ENCODE assay signal across 25 mouse cellular contexts in genomic region chr6:83023008-83023407, GRCm38 (mm10). TPM values are rescaled to one million over a fixed set of nuclear protein-coding genes. Genes with fewer than 3 reads are reported as not detected.
DNase-seq lines count a peak whose midpoint lies in the region; ATAC-seq and TF ChIP-seq lines count a peak whose summit lies in the region.
"Had no signal": no experiment of that assay in that cellular context is flagged by ENCODE, and none has a peak within 500 bp of the region (broad histone marks: within the 10 kb centered on the region; RNA-seq: fewer than 3 reads in every experiment).

No protein-coding gene starts in this region.

- no peak for TF ChIP-seq CTCF in MEL (IDR thresholded peaks at IDR 0.05 in 2 of 3, conservative IDR thresholded peaks at IDR 0.05 in 1 of 3; ENCODE audit: control insufficient read depth in 1 of 3, insufficient read depth in 1 of 3, low read depth in 2 of 3, low read length in 3 of 3, poor library complexity in 1 of 3, severe bottlenecking in 1 of 3)

- peak; percentile 26 to 35; a peak in 1 of 4 replicates for TF ChIP-seq EP300 in MEL (IDR thresholded peaks at IDR 0.05; ENCODE audit: low read depth in 1 of 2, low read length in 2 of 2)

- ATAC-seq in erythroblast, adult 5-6 weeks (replicated peaks; ENCODE audit: low FRiP score, poor library complexity, severe bottlenecking): peak; percentile 60
- peak; percentile 73 for ATAC-seq in liver, embryonic 11.5 days (replicated peaks; ENCODE audit: low FRiP score)
- ATAC-seq in liver, embryonic 15.5 days (ENCODE audit: insufficient read depth): peak; percentile 85
- no peak for ATAC-seq in forebrain, embryonic 13.5 days
- ATAC-seq: CD4-positive, CD25-positive, alpha-beta regulatory T cell, adult 4 months; forebrain, embryonic 15.5 days; inflammation-experienced regulatory T-cells, adult 6 months had no signal

- H3K27me3 ChIP-seq in MEL (ENCODE audit: control insufficient read depth in 1 of 2, insufficient read depth in 2 of 2, low read length in 2 of 2): no peaks in the 10 kb centered on the region
- 0 out of 2 replicates have a peak, but pooled peaks cover under 1% of the 10 kb centered on the region for H3K27me3 ChIP-seq in liver, embryonic 11.5 days (replicated peaks; ENCODE audit: control insufficient read depth, insufficient read depth, low read length)
- H3K27me3 ChIP-seq in liver, embryonic 15.5 days: no peaks in the 10 kb centered on the region
- H3K27me3 ChIP-seq in forebrain, embryonic 13.5 days: no peaks in the 10 kb centered on the region
- H3K27me3 ChIP-seq: embryonic facial prominence, embryonic 15.5 days; forebrain, embryonic 15.5 days; hindbrain, embryonic 15.5 days had no signal

- no peak overlapping the region for H3K9ac ChIP-seq in MEL (ENCODE audit: control insufficient read depth, low read depth, low read length, poor library complexity, severe bottlenecking)
- H3K9ac ChIP-seq in liver, embryonic 11.5 days (ENCODE audit: low read depth, low read length): no peak overlapping the region
- H3K9ac ChIP-seq in liver, embryonic 15.5 days: no peak overlapping the region
- H3K9ac ChIP-seq in forebrain, embryonic 13.5 days: no peak overlapping the region
- H3K9ac ChIP-seq: embryonic facial prominence, embryonic 15.5 days; forebrain, embryonic 15.5 days; heart, embryonic 15.5 days; hindbrain, embryonic 15.5 days had no signal

- TF ChIP-seq POLR2A in MEL (IDR thresholded peaks at IDR 0.05; ENCODE audit: control insufficient read depth in 1 of 2, insufficient read depth in 1 of 2, low read depth in 1 of 2, low read length in 2 of 2, poor library complexity in 1 of 2): no peak

- H3K4me1 ChIP-seq in MEL (ENCODE audit: control insufficient read depth in 1 of 2, insufficient read depth in 2 of 2, low read length in 2 of 2): peaks cover 17 to 27% of the 10 kb centered on the region in 2 experiments
- peaks cover 35% of the 10 kb centered on the region for H3K4me1 ChIP-seq in liver, embryonic 11.5 days (replicated peaks; ENCODE audit: control insufficient read depth, insufficient read depth, low read length)
- H3K4me1 ChIP-seq in liver, embryonic 15.5 days (replicated peaks): peaks cover 83% of the 10 kb centered on the region
- H3K4me1 ChIP-seq in forebrain, embryonic 13.5 days: no peaks in the 10 kb centered on the region
- H3K4me1 ChIP-seq: forebrain, embryonic 15.5 days; hindbrain, embryonic 15.5 days had no signal

- TF ChIP-seq RAD21 in MEL (IDR thresholded peaks at IDR 0.05; ENCODE audit: low read depth, low read length): no peak

- no peak overlapping the region for H3K27ac ChIP-seq in MEL (ENCODE audit: control insufficient read depth, low read depth, low read length)
- no peak overlapping the region for H3K27ac ChIP-seq in liver, embryonic 11.5 days (ENCODE audit: low read depth, low read length)
- peak overlapping the region; percentile 77 for H3K27ac ChIP-seq in liver, embryonic 15.5 days (replicated peaks)
- no peak overlapping the region for H3K27ac ChIP-seq in forebrain, embryonic 13.5 days
- H3K27ac ChIP-seq: embryonic facial prominence, embryonic 15.5 days; forebrain, embryonic 10.5 days; forebrain, embryonic 15.5 days; heart, adult 2 months; heart, embryonic 15.5 days; hindbrain, embryonic 10.5 days; hindbrain, embryonic 15.5 days had no signal

- H3K79me2 ChIP-seq in MEL (ENCODE audit: control insufficient read depth, insufficient read depth, low read length, poor library complexity): no peaks in the 10 kb centered on the region

- DNase-seq in MEL (ENCODE audit: low read depth, low spot score): no peak
- no peak for DNase-seq in liver, embryonic 11.5 days (ENCODE audit: low spot score)
- DNase-seq in adrenal gland, adult (ENCODE audit: inconsistent age in 2 of 2, low spot score in 1 of 2): no peak
- DNase-seq in thymus, adult 18-20 months: no peak
- DNase-seq in frontal cortex, postnatal 10 days (ENCODE audit: low spot score in 2 of 2): no peak
- DNase-seq: adrenal gland, postnatal 14 days; cerebellum, adult 18-20 months; cerebellum, adult 9-11 months; gastrocnemius, postnatal 10 days; heart, adult 2 months; heart, postnatal 14 days; kidney, adult 11 months had no signal

- peaks cover 0 to 32% of the 10 kb centered on the region in 2 experiments; a peak in 2 of 4 replicates for H3K36me3 ChIP-seq in MEL (ENCODE audit: control insufficient read depth in 1 of 2, insufficient read depth in 2 of 2, low read length in 2 of 2)
- no peaks in the 10 kb centered on the region for H3K36me3 ChIP-seq in liver, embryonic 11.5 days (ENCODE audit: control insufficient read depth, insufficient read depth, low read length)
- no peaks in the 10 kb centered on the region for H3K36me3 ChIP-seq in liver, embryonic 15.5 days (replicated peaks)
- no peaks in the 10 kb centered on the region for H3K36me3 ChIP-seq in forebrain, embryonic 13.5 days (ENCODE audit: poor library complexity, severe bottlenecking)
- H3K36me3 ChIP-seq: embryonic facial prominence, embryonic 15.5 days; forebrain, embryonic 10.5 days; forebrain, embryonic 15.5 days; heart, embryonic 15.5 days; hindbrain, embryonic 10.5 days; hindbrain, embryonic 15.5 days had no signal

- H3K4me2 ChIP-seq in liver, embryonic 11.5 days: no peak overlapping the region
- H3K4me2 ChIP-seq in liver, embryonic 15.5 days: peak overlapping the region; percentile 31
- no peak overlapping the region for H3K4me2 ChIP-seq in forebrain, embryonic 13.5 days
- H3K4me2 ChIP-seq: embryonic facial prominence, embryonic 15.5 days; forebrain, embryonic 15.5 days; heart, embryonic 11.5 days; heart, embryonic 15.5 days; hindbrain, embryonic 15.5 days had no signal

- WGBS in liver, embryonic 11.5 days: 73% methylated on average over 9 of the region's 9 CpGs
- WGBS in liver, embryonic 15.5 days (ENCODE audit: insufficient replicate concordance): 52% methylated on average over 9 of the region's 9 CpGs
- 85% methylated on average over 9 of the region's 9 CpGs for WGBS in forebrain, embryonic 13.5 days

- no peak overlapping the region for H3K4me3 ChIP-seq in MEL (ENCODE audit: control insufficient read depth in 1 of 2, insufficient read depth in 1 of 2, low read depth in 2 of 2, low read length in 2 of 2)
- no peak overlapping the region for H3K4me3 ChIP-seq in liver, embryonic 11.5 days (ENCODE audit: low read depth, low read length)
- H3K4me3 ChIP-seq in liver, embryonic 15.5 days (replicated peaks): no peak overlapping the region
- no peak overlapping the region for H3K4me3 ChIP-seq in forebrain, embryonic 13.5 days
- H3K4me3 ChIP-seq: embryonic facial prominence, embryonic 15.5 days; forebrain, embryonic 10.5 days; forebrain, embryonic 15.5 days; heart, adult 2 months; heart, embryonic 15.5 days; hindbrain, embryonic 10.5 days; hindbrain, embryonic 15.5 days had no signal

- no peaks in the 10 kb centered on the region for H3K9me3 ChIP-seq in MEL (replicated peaks; ENCODE audit: insufficient read depth, low read length)
- H3K9me3 ChIP-seq in liver, embryonic 11.5 days (ENCODE audit: control insufficient read depth, low read length): no peaks in the 10 kb centered on the region
- H3K9me3 ChIP-seq in liver, embryonic 15.5 days (replicated peaks): no peaks in the 10 kb centered on the region
- H3K9me3 ChIP-seq in forebrain, embryonic 13.5 days (replicated peaks): no peaks in the 10 kb centered on the region
- H3K9me3 ChIP-seq: embryonic facial prominence, embryonic 15.5 days; forebrain, embryonic 10.5 days; forebrain, embryonic 15.5 days; G1E; heart, embryonic 15.5 days; hindbrain, embryonic 10.5 days; hindbrain, embryonic 15.5 days had no signal

RNA-seq across cellular contexts. Expression of gene Dok1, which starts 10.3 kb away (rescaled TPM):
- 17.9 and 18.7 TPM in 2 replicates for total RNA-seq in MEL (2012; rRNA removed)
- 10 to 100 TPM in 1 of 2 experiments, not detected in 1; 22.3 TPM for polyA plus RNA-seq in MEL (2012; ENCODE audit: insufficient read depth in 1 of 2, insufficient read length in 2 of 2, low read depth in 1 of 2, low replicate concordance in 2 of 2, missing spikeins in 1 of 2)
- total RNA-seq in erythroblast, adult 5-6 weeks (2015; ENCODE audit: low replicate concordance): 11.3 and 19.4 TPM in 2 replicates
- total RNA-seq in erythroblast, adult 5-6 weeks (2017; ENCODE audit: low replicate concordance): 23.9 and 24.7 TPM in 2 replicates
- 12.6 and 17.2 TPM in 2 replicates for polyA plus RNA-seq in liver, embryonic 11.5 days (2014; fragmentation: Nextera tagmentation; extraction: Ambion mirVana)
- 19.9 and 21.1 TPM in 2 replicates for polyA plus RNA-seq in liver, embryonic 15.5 days (2015; fragmentation: Nextera tagmentation; extraction: Ambion mirVana)
- 2.8 and 3.8 TPM in 2 replicates for polyA plus RNA-seq in forebrain, embryonic 13.5 days (2015; fragmentation: Nextera tagmentation; extraction: Ambion mirVana)

RNA-seq across cellular contexts. Expression of gene Loxl3, which starts 11.0 kb away (rescaled TPM):
- total RNA-seq in MEL (2012; rRNA removed): 0.77 and 0.78 TPM in 2 replicates
- polyA plus RNA-seq in MEL (2012; ENCODE audit: insufficient read depth in 1 of 2, insufficient read length in 2 of 2, low read depth in 1 of 2, low replicate concordance in 2 of 2, missing spikeins in 1 of 2): 1 to 10 TPM in 1 of 2 experiments, not detected in 1; 1.0 TPM
- total RNA-seq in erythroblast, adult 5-6 weeks (2015; ENCODE audit: low replicate concordance): 1.5 and 2.9 TPM in 2 replicates
- total RNA-seq in erythroblast, adult 5-6 weeks (2017; ENCODE audit: low replicate concordance): 3.2 and 3.6 TPM in 2 replicates
- 5.0 and 6.2 TPM in 2 replicates for polyA plus RNA-seq in liver, embryonic 11.5 days (2014; fragmentation: Nextera tagmentation; extraction: Ambion mirVana)
- 1.7 and 2.1 TPM in 2 replicates for polyA plus RNA-seq in liver, embryonic 15.5 days (2015; fragmentation: Nextera tagmentation; extraction: Ambion mirVana)
- 5.4 and 6.2 TPM in 2 replicates for polyA plus RNA-seq in forebrain, embryonic 13.5 days (2015; fragmentation: Nextera tagmentation; extraction: Ambion mirVana)
- polyA plus RNA-seq: inflammation-experienced regulatory T-cells, adult 6 months had no signal

RNA-seq across cellular contexts. Expression of gene Aup1, which starts 31.3 kb away (rescaled TPM):
- 206 and 259 TPM in 2 replicates for total RNA-seq in MEL (2012; rRNA removed)
- polyA plus RNA-seq in MEL (2012; ENCODE audit: insufficient read depth in 1 of 2, insufficient read length in 2 of 2, low read depth in 1 of 2, low replicate concordance in 2 of 2, missing spikeins in 1 of 2): 100 to 1,000 TPM in 1 of 2 experiments, not detected in 1; 500 TPM
- 197 and 242 TPM in 2 replicates for total RNA-seq in erythroblast, adult 5-6 weeks (2015; ENCODE audit: low replicate concordance)
- total RNA-seq in erythroblast, adult 5-6 weeks (2017; ENCODE audit: low replicate concordance): 212 and 218 TPM in 2 replicates
- 220 and 230 TPM in 2 replicates for polyA plus RNA-seq in liver, embryonic 11.5 days (2014; fragmentation: Nextera tagmentation; extraction: Ambion mirVana)
- polyA plus RNA-seq in liver, embryonic 15.5 days (2015; fragmentation: Nextera tagmentation; extraction: Ambion mirVana): 189 and 201 TPM in 2 replicates
- polyA plus RNA-seq in forebrain, embryonic 13.5 days (2015; fragmentation: Nextera tagmentation; extraction: Ambion mirVana): 144 and 154 TPM in 2 replicates

RNA-seq across cellular contexts. Expression of gene Htra2, which starts 32.1 kb away (rescaled TPM):
- 95.1 and 107 TPM in 2 replicates for total RNA-seq in MEL (2012; rRNA removed)
- 100 to 1,000 TPM in 1 of 2 experiments, not detected in 1; 133 TPM for polyA plus RNA-seq in MEL (2012; ENCODE audit: insufficient read depth in 1 of 2, insufficient read length in 2 of 2, low read depth in 1 of 2, low replicate concordance in 2 of 2, missing spikeins in 1 of 2)
- total RNA-seq in erythroblast, adult 5-6 weeks (2015; ENCODE audit: low replicate concordance): 69.4 and 97.8 TPM in 2 replicates
- 41.9 and 57.7 TPM in 2 replicates for total RNA-seq in erythroblast, adult 5-6 weeks (2017; ENCODE audit: low replicate concordance)
- 102 and 103 TPM in 2 replicates for polyA plus RNA-seq in liver, embryonic 11.5 days (2014; fragmentation: Nextera tagmentation; extraction: Ambion mirVana)
- 87.9 and 93.6 TPM in 2 replicates for polyA plus RNA-seq in liver, embryonic 15.5 days (2015; fragmentation: Nextera tagmentation; extraction: Ambion mirVana)
- polyA plus RNA-seq in forebrain, embryonic 13.5 days (2015; fragmentation: Nextera tagmentation; extraction: Ambion mirVana): 60.6 and 65.8 TPM in 2 replicates

RNA-seq across cellular contexts. Expression of gene Dqx1, which starts 34.6 kb away (rescaled TPM):
- 1.3 TPM in 2 replicates for total RNA-seq in MEL (2012; rRNA removed)
- polyA plus RNA-seq in MEL (2012; ENCODE audit: insufficient read depth in 1 of 2, insufficient read length in 2 of 2, low read depth in 1 of 2, low replicate concordance in 2 of 2, missing spikeins in 1 of 2): 1 to 10 TPM in 1 of 2 experiments, not detected in 1; 3.4 TPM
- total RNA-seq in erythroblast, adult 5-6 weeks (2015; ENCODE audit: low replicate concordance): 1.7 and 3.5 TPM in 2 replicates
- total RNA-seq in erythroblast, adult 5-6 weeks (2017; ENCODE audit: low replicate concordance): 4.2 and 6.7 TPM in 2 replicates
- polyA plus RNA-seq in liver, embryonic 11.5 days (2014; fragmentation: Nextera tagmentation; extraction: Ambion mirVana): 6.1 and 6.2 TPM in 2 replicates
- 6.8 and 7.8 TPM in 2 replicates for polyA plus RNA-seq in liver, embryonic 15.5 days (2015; fragmentation: Nextera tagmentation; extraction: Ambion mirVana)
- polyA plus RNA-seq in forebrain, embryonic 13.5 days (2015; fragmentation: Nextera tagmentation; extraction: Ambion mirVana): 0.53 and 0.59 TPM in 2 replicates
